8 mouse cellular contexts compared by ENCODE assay signal in the genomic region with DNA sequence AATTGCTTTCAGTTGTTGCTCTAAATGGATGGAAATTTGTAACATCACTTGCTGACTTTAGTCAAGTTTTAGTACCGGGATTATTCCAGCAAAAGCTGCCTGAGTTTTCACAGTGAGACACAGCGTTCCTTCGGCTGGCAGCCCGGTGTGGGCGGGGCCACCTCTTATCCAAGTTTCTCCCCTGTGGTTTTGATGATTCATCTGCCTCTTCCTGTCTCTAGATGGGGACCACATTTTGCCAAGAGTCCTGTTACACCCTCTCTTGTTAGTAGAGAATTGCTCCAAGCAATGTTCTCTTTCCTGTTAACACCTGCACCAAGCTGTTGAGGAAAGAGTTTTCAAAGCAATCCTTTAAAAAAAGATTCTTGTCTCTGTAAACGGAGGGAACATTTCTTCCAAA.
DNase-seq lines count a peak whose midpoint lies in the region; ATAC-seq and TF ChIP-seq lines count a peak whose summit lies in the region.

No protein-coding gene starts in this region.

- H3K4me2 ChIP-seq in limb, embryonic 12.5 days, result peak overlapping the region; percentile 10; the same call in 1 of the 2 replicates
- no peak overlapping the region for H3K4me2 ChIP-seq in intestine, embryonic 16.5 days (ENCODE audit: low read depth, low read length)
- peak overlapping the region; percentile 31; the same call in 1 of the 2 replicates for H3K4me2 ChIP-seq in liver, embryonic 11.5 days
- no peak overlapping the region for H3K4me2 ChIP-seq in forebrain, embryonic 11.5 days (ENCODE audit: low read depth, low read length, severe bottlenecking)

- no peak overlapping the region for H3K4me3 ChIP-seq in limb, embryonic 12.5 days (replicated peaks)
- H3K4me3 ChIP-seq in limb, embryonic 10.5 days, result no peak overlapping the region
- H3K4me3 ChIP-seq in intestine, embryonic 16.5 days (ENCODE audit: low read length), result no peak overlapping the region
- H3K4me3 ChIP-seq in liver, embryonic 11.5 days (ENCODE audit: low read depth, low read length), result no peak overlapping the region
- no peak overlapping the region for H3K4me3 ChIP-seq in forebrain, embryonic 11.5 days (ENCODE audit: low read depth, low read length)

- ATAC-seq in limb, embryonic 12.5 days (ENCODE audit: insufficient number of reproducible peaks, insufficient read depth, low FRiP score, low TSS enrichment, low read depth), result no peak
- ATAC-seq in intestine, embryonic 16.5 days, result 0 out of 2 replicates have a peak, but pooled peaks have one; percentile 36
- no peak for ATAC-seq in liver, embryonic 11.5 days (replicated peaks; ENCODE audit: low FRiP score)
- ATAC-seq in forebrain, embryonic 11.5 days (replicated peaks; ENCODE audit: low FRiP score), result no peak

- H3K4me1 ChIP-seq in limb, embryonic 12.5 days (replicated peaks), result peaks cover 38% of the 10 kb centered on the region
- peaks cover 49% of the 10 kb centered on the region for H3K4me1 ChIP-seq in limb, embryonic 10.5 days
- H3K4me1 ChIP-seq in intestine, embryonic 16.5 days (ENCODE audit: control insufficient read depth, insufficient read depth, low read length), result peaks cover 12% of the 10 kb centered on the region
- peaks cover 3% of the 10 kb centered on the region for H3K4me1 ChIP-seq in liver, embryonic 11.5 days (replicated peaks; ENCODE audit: control insufficient read depth, insufficient read depth, low read length)
- peaks cover 7% of the 10 kb centered on the region; the same call in 1 of the 2 replicates for H3K4me1 ChIP-seq in forebrain, embryonic 11.5 days (replicated peaks; ENCODE audit: control insufficient read depth, insufficient read depth, low read length)

- DNase-seq in limb, embryonic 10.5 days (ENCODE audit: low spot score), result no peak
- peak; percentile 47 for DNase-seq in brain, embryonic 14.5 days (ENCODE audit: low read depth)
- DNase-seq in frontal cortex, postnatal 10 days (ENCODE audit: low spot score in 2 of 2), result peak; percentile 26 to 60
- DNase-seq in liver, embryonic 11.5 days (ENCODE audit: low spot score), result no peak
- peak; percentile 89 for DNase-seq in skeletal muscle tissue, adult 2 months (ENCODE audit: low read depth, low spot score)
- DNase-seq in forebrain, embryonic 11.5 days (ENCODE audit: low spot score), result no peak

- no peak for TF ChIP-seq POLR2A in brain, embryonic 14.5 days (IDR thresholded peaks at IDR 0.05; ENCODE audit: borderline replicate concordance, extremely low read depth, insufficient read depth, insufficient read length, poor library complexity, severe bottlenecking)

- no peaks in the 10 kb centered on the region for H3K9me3 ChIP-seq in limb, embryonic 12.5 days
- H3K9me3 ChIP-seq in limb, embryonic 10.5 days (replicated peaks), result no peaks in the 10 kb centered on the region
- H3K9me3 ChIP-seq in intestine, embryonic 16.5 days (ENCODE audit: control insufficient read depth, low read length), result no peaks in the 10 kb centered on the region
- no peaks in the 10 kb centered on the region for H3K9me3 ChIP-seq in liver, embryonic 11.5 days (ENCODE audit: control insufficient read depth, low read length)
- no peaks in the 10 kb centered on the region for H3K9me3 ChIP-seq in forebrain, embryonic 11.5 days (ENCODE audit: control insufficient read depth, low read length)

- H3K9ac ChIP-seq in limb, embryonic 12.5 days (replicated peaks), result no peak overlapping the region
- no peak overlapping the region for H3K9ac ChIP-seq in intestine, embryonic 16.5 days (ENCODE audit: low read depth, low read length)
- no peak overlapping the region for H3K9ac ChIP-seq in liver, embryonic 11.5 days (ENCODE audit: low read depth, low read length)
- no peak overlapping the region for H3K9ac ChIP-seq in forebrain, embryonic 11.5 days (ENCODE audit: low read length)

- H3K36me3 ChIP-seq in limb, embryonic 12.5 days, result no peaks in the 10 kb centered on the region
- H3K36me3 ChIP-seq in limb, embryonic 10.5 days, result no peaks in the 10 kb centered on the region
- no peaks in the 10 kb centered on the region for H3K36me3 ChIP-seq in intestine, embryonic 16.5 days (ENCODE audit: control insufficient read depth, insufficient read depth, low read length)
- H3K36me3 ChIP-seq in liver, embryonic 11.5 days (ENCODE audit: control insufficient read depth, insufficient read depth, low read length), result no peaks in the 10 kb centered on the region
- H3K36me3 ChIP-seq in forebrain, embryonic 11.5 days (ENCODE audit: control insufficient read depth, insufficient read depth, low read length), result no peaks in the 10 kb centered on the region

- WGBS in limb, embryonic 12.5 days, result 14% methylated on average over 6 of the region's 6 CpGs
- WGBS in limb, embryonic 10.5 days, result 21% methylated on average over 6 of the region's 6 CpGs
- 24% methylated on average over 6 of the region's 6 CpGs for WGBS in intestine, embryonic 16.5 days
- 19% methylated on average over 6 of the region's 6 CpGs for WGBS in liver, embryonic 11.5 days
- 44% methylated on average over 6 of the region's 6 CpGs for WGBS in forebrain, embryonic 11.5 days

- no peak for TF ChIP-seq CTCF in brain, embryonic 14.5 days (IDR thresholded peaks at IDR 0.05; ENCODE audit: borderline replicate concordance, extremely low read depth, insufficient read depth, insufficient read length)

- H3K27ac ChIP-seq in limb, embryonic 12.5 days, result 0 out of 2 replicates have a peak overlapping the region, but pooled peaks have one; percentile 23
- no peak overlapping the region for H3K27ac ChIP-seq in limb, embryonic 10.5 days
- H3K27ac ChIP-seq in intestine, embryonic 16.5 days (ENCODE audit: low read length), result no peak overlapping the region
- H3K27ac ChIP-seq in liver, embryonic 11.5 days (ENCODE audit: low read depth, low read length), result no peak overlapping the region
- H3K27ac ChIP-seq in forebrain, embryonic 11.5 days (ENCODE audit: low read depth, low read length), result no peak overlapping the region

- no peaks in the 10 kb centered on the region for H3K27me3 ChIP-seq in limb, embryonic 12.5 days
- no peaks in the 10 kb centered on the region for H3K27me3 ChIP-seq in limb, embryonic 10.5 days (ENCODE audit: low read depth, poor library complexity, severe bottlenecking)
- no peaks in the 10 kb centered on the region for H3K27me3 ChIP-seq in intestine, embryonic 16.5 days (replicated peaks; ENCODE audit: control insufficient read depth, insufficient read depth, low read length)
- H3K27me3 ChIP-seq in liver, embryonic 11.5 days (replicated peaks; ENCODE audit: control insufficient read depth, insufficient read depth, low read length), result no peaks in the 10 kb centered on the region
- no peaks in the 10 kb centered on the region for H3K27me3 ChIP-seq in forebrain, embryonic 11.5 days (ENCODE audit: control insufficient read depth, insufficient read depth, low read length)

Comparison
In these comparisons a context has a peak if more than half of its experiments do, and no peak if none do; other contexts are left out.
1. H3K4me2 ChIP-seq: peak in limb, embryonic 12.5 days (single experiment) and liver, embryonic 11.5 days (single experiment); none in intestine, embryonic 16.5 days (single experiment) and forebrain, embryonic 11.5 days (single experiment).
2. DNase-seq: peak in brain, embryonic 14.5 days (single experiment), frontal cortex, postnatal 10 days (2 of 2) and skeletal muscle tissue, adult 2 months (single experiment); none in limb, embryonic 10.5 days (single experiment), liver, embryonic 11.5 days (single experiment) and forebrain, embryonic 11.5 days (single experiment).